Mouse (Mus musculus): ENCODE data around the gene Grifin.

- TF ChIP-seq GATA1 (IDR thresholded peaks at IDR 0.05; ENCODE audit: borderline replicate concordance, low read length), result no peak
- TF ChIP-seq FLI1 (IDR thresholded peaks at IDR 0.05; ENCODE audit: low read length), result no peak
These were observed 37.7 kb upstream of the Grifin start for GRCm38 (mm10) chr5:140602540-140602939.
